Mouse (Mus musculus): ENCODE results near the gene Fezf2.

Gene Fezf2

GRCm38 (mm10) chr14:12348089-12348488, at the start of gene Fezf2:
Gene Fezf2, minus strand, starts transcription at chr14:12348189.
- no peak for DNase-seq (ENCODE audit: low read depth)

DNA sequence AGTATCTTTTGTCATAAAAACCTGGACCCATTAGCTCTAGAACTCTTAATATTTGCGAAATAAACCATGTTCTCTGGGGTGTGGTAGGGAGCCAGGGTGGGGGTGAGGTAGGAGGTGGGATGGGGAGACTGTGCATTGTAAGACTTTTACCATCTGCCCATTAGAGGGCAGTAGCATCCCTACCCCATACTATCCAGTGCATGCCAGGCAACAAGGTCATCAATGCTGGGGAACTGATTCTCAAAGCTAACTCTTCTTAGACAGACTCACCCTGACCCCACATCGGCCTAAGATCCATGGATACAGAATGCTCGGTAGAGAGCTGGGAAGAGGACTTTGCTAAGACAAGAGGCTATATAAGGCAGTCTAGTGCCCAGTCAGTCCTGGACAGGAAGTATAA, 49.6 kb upstream of the Fezf2 start:
- DNase-seq (ENCODE audit: low read depth), result no peak

- no peak for DNase-seq (ENCODE audit: low read depth)
Measured at GRCm38 (mm10) chr14:12394318-12394717, 46.3 kb upstream of the Fezf2 start.

DNA sequence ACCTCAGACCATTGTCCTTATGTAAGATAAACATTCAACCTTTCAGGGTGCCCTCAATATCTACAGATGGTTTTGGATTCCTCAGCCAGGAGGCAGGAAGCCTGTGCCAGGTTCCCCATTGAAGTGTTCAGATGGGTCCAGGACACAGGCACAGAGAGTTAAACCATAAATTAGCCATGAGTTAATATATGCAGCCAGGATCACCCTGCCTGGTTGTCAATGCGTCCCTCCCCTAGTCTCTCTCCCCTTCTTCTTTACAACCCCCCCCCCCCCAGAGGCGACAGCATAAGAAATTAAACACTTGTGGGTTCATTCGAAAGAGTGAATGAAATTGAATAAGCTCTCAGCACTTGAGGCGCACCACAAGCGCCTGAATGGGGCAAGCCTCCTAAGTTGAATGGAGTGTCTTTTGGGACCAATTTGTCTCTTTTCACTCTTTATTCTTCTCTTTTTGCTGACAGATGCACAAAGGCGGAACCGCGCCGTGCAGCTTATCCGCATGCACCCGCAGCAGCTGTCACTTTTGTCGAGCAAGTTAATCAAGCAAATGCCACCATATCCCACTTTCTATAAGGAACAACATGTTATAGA, 45.4 kb upstream of the Fezf2 start:
- DNase-seq (ENCODE audit: low read depth), result no peak

GRCm38 (mm10) chr14:12391167-12391566, 43.2 kb upstream of the Fezf2 start:
- no peak for DNase-seq (ENCODE audit: low read depth)

GRCm38 (mm10) chr14:12388806-12389436, 40.9 kb upstream of the Fezf2 start:
- no peak for DNase-seq (ENCODE audit: low read depth)

DNA sequence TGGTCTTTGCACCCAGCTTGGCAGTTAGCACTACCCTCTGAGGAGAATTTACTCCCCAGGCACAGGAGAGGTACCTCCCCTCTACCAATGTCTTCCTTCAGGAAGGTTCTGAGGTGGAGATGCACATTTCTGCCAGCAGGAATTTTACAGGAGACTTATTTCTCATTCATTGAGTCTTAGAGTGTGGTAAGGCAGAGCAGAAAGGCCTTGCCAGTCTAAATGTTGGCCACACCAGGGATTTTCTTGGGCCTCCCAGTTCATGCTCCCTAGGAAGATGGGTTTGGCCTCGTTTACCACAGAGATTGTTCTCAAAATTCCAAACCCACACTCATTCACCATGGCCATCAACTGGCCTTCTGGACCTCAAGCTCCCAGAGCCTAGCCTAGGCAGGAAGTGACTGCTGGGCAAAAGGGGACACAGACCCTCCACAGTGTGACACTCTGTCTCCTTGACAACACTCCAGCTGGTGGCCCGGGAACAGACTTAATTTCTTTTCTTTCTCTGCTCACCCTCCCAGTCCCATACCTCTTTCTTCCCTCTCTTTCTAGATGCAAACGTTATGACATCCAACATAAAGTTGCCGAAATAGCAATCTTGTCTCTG, 40.3 kb upstream of the Fezf2 start:
- DNase-seq (ENCODE audit: low read depth), result no peak

DNA sequence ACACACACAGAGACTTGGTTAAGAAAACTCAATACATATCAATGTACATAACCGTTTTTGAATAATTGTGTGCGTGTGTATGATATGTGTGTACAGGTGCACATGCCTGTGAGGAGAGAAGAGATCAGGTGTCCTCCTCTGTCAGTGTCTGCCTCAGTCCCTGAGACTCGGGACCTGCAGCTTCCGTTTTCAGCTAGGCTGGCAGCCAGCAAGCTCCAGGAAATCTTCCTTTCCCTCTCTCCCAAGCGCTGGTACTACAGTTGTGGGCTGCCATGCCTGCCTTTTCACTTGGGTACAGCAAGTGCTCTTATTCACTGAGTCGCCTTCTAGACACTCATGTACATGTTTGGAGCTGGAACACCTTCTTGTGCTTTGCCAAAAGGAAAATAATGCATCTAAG, 39.2 kb upstream of the Fezf2 start:
- DNase-seq (ENCODE audit: low read depth), result no peak

DNA sequence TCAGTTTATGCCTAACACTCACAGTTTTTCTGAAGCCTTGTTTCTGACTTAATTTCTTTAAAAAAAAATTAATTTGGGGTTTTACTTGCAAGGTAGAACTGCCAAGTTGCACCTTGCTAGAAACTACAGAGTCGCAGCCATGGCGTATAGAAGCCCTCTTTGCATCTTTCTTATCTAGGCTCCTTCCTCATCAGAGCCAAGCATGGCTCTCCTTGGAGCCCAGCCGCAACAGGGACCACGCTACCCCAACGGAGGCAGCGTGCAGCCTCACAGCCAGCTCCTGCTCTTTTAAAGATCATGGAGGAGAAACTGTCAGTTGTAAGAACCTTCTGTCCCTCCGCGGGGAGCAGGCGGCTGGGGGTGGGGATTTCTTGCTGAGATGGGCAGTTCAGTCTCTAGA, 29.9 kb upstream of the Fezf2 start:
- no peak for DNase-seq (ENCODE audit: low read depth)

- no peak for DNase-seq (ENCODE audit: low read depth)
Measured at GRCm38 (mm10) chr14:12377289-12377688, 29.3 kb upstream of the Fezf2 start.

DNA sequence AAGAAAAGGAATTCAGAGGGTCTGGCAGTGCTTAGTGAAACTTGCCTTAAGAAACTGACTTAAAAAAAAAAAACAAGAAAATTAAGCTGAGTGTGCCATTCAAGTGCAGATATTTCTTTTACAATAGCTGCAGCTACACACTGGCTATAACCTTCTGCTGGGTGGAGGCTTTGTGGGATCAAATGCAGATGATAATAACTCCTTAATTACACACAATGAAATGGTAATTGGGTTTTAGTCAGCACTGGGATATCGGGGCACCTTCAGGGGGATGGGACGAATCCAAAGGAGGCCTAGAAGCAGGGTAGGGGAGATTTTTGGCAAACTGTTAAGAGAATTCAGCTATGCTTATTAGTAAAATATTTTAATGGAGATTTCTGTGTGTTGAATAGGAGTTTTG, 27.5 kb upstream of the Fezf2 start:
- DNase-seq (ENCODE audit: low read depth), result no peak

GRCm38 (mm10) chr14:12350271-12350916, 2.4 kb upstream of the Fezf2 start:
- DNase-seq (ENCODE audit: low read depth), result no peak

- no peak for DNase-seq (ENCODE audit: low read depth)
Measured at GRCm38 (mm10) chr14:12349334-12350090, 1.5 kb upstream of the Fezf2 start.

GRCm38 (mm10) chr14:12346865-12347600, 956 bp downstream of the Fezf2 start:
- no peak for DNase-seq (ENCODE audit: low read depth)

GRCm38 (mm10) chr14:12346011-12346864, 1.8 kb downstream of the Fezf2 start:
- DNase-seq (ENCODE audit: low read depth), result no peak

- no peak for DNase-seq (ENCODE audit: low read depth)
Measured at GRCm38 (mm10) chr14:12345241-12345921, 2.6 kb downstream of the Fezf2 start.

- DNase-seq (ENCODE audit: low read depth), result no peak
Measured at GRCm38 (mm10) chr14:12344746-12345240, 3.2 kb downstream of the Fezf2 start.

GRCm38 (mm10) chr14:12344061-12344745, 3.8 kb downstream of the Fezf2 start:
- no peak for DNase-seq (ENCODE audit: low read depth)

DNA sequence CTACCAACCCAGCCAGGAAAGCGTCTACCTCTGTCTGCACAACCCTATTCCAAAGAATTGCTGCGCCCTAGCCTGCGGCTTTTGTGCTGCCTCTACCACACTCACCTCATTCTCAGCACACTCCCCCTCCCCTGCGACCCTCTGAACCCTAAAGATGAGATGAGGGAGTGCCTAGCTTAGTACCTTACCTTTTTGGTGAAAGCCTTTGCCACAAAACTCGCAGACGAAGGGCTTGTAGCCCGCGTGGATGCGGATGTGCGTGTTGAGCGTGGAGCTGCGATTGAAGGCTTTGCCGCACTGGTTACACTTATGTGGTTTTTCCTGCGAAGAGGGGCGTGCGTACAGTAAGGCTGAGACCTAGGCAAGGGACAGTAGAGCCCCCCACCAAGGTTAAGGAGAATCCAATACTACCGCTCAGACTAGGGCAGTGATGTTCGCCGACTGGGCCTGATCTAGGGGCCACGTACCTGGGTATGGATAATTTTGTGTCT, 4.5 kb downstream of the Fezf2 start:
- no peak for DNase-seq (ENCODE audit: low read depth)
